Mouse (Mus musculus) common myeloid progenitor, adult 5-6 weeks (primary cell): ENCODE measurements around the gene Chmp2a. TPM values are rescaled to one million over a fixed set of nuclear protein-coding genes. Genes with fewer than 3 reads are reported as not detected.

Source experiments
- ATAC-seq: replicated peaks from 2 replicates; pipeline ENCODE4 v1.8.0; 2016; ENCODE audit warnings: low read depth, mild to moderate bottlenecking, moderate TSS enrichment, inconsistent platforms; ENCODE audit not compliant: poor library complexity, severe bottlenecking
- total RNA-seq: library from RNA; stranded (forward); fragments of 200-1000, 187-1606 nt; gene quantifications from 2 replicates; pipeline ENCODE4 v1.2.3, GENCODE M21; 2017

Chmp2a gene
- total RNA-seq, 1 experiment from 2014 or later: 158 TPM

DNA sequence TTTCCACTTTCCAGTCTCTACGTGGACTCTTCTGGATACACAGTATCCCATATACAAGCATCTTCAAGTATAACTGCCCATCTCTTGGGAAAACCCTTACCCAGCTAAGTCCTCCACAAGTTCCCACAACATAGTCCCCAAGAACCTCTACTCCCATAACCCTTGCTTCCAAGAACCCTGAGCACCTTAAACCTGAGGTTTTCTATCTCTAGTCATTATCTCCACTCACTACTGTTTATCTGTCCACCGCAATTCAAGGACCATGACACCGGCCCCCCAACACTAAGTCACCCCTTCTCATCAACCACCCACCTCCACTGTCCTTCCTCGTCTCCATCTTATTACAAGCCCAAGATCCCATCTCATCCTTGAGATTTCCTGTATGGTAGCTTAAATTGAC lies 2.2 kb upstream of the Chmp2a start:
- ATAC-seq: no peak

DNA sequence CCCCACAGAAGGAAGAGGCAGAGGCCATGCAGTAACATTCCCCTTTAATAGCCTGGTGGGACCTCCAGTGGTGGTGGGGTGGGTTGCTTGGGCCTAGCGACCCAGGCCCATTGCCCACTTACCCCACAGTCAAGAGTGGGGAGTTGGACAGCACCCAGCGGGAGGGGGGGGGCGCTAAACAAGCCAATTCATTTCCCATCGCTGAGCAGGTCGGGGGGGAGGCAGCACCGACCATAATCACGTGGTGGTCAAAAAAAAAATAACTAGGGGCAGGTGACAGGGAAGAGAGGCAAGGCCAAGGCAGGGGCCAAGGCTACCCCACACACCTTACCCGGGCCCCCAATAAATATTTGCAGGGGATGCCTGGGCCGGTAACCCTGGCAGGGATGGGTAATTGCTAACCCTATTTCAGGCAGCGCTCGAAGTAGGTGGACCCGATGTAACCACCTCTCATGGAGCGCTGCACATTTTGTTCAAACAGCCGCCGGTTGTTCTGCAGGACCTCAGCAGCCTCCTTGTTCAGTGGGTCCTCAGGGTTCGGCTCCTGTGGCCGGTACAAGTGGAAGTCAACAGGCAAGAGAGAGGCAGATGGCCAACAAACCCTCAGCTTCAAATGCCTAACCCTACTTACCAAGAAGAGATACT lies 726 bp upstream of the Chmp2a start:
- ATAC-seq: no peak

DNA sequence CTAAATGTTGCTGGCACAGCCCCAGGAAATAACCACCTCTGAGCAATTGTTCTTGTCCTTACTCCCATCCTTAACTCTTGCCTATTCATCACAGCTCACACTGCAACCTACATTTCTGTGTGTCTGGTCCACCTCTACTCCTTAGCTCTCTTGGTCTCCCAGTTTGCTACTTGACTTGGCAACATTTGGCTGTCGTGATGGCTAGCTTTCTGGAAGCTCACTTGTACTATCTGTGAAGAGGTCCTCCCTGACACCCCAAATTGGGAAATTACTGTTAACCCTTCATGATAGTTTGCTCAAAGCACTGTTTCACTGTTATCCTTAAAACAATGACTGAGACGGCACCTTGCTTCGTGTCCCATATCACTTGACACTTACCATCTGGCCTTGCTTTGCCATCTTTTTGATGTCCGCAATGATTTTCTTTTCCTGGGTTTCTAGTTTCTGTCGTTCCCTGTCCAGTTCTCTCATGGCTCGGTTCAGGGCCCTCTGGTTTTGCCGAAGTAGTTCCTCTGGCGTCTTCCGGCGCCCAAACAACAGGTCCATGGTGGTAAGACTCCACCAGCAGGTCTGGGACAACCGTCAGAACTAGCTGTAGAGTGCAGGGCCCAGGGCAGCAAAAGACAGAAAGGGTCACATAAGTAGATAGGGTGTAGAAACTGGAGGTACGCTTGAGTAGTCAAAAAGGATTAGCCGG lies 1.0 kb downstream of the Chmp2a start:
- ATAC-seq: no peak

DNA sequence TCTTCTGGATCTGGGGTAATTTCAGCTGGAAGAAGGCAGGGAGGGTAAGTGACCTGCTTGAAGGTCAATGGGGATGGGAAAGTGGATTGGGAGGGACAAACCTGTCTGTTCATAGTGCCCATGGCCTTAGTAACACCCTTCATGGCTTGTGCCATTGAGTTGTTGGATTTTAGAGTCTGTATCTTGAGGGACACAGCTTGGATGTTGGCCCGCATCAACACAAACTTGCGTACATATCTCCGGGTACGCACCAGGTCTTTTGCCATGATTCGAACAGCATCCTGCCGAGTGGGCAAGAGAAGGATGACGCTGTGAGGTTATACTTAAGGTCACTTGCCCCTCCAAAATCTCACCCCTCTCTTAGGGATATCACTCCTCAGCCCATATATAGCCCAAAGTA lies 2.1 kb downstream of the Chmp2a start:
- ATAC-seq: no peak

DNA sequence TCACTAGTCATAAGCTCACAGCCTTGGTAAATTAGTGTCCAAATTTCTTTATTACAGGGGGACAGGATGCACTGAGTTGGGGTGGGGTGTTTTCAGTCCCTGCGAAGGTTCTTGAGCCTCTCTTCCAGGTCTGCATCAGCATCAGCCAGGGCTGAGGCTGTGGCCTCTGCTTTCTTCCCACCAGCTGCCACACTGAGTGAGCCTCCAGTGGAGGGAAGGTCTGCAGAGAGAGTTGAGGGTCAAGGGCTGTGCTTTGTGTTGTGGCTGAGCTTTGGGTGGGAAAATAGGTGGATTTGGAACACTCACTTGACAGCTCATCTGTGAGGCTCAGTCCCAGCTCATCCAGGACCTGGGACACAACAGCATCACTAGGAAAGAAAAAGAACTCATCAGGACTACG lies 2.6 kb downstream of the Chmp2a start:
- ATAC-seq: no peak

DNA sequence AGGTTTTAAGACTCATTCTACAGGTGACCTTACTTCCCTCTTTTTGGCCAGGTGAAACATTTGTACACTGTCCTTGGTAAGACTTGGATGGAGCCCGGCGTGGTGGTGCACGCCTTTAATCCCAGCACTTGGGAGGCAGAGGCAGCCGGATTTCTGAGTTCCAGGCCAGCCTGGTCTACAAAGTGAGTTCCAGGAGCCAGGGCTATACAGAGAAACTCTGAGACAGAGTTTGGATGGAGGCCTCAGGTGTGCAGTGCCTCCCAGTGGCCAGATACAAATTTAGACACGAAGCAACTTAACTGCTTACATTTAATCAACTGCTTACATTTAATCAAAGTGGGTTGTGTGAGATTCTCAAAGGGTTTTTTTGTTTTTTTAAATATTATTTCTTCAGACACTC lies 3.5 kb downstream of the Chmp2a start:
- ATAC-seq: no peak

DNA sequence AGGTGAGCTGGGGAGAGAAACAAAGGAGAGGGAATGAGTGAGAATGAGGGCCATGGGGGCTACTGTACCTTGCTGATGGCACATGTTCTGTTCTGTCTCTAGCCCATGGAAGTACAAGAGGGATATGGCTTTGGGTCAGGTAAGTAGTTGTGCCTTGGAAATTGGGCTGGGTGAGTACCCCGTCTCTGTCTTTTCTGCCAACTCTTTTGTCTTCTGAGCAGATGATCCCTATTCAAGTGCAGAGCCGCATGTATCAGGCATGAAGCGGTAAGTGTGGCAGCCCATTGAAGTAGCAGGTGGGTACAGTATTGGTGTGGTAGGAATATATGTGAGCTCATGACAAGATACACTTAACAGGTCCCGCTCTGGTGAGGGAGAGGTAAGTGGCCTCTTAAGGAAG lies 5.6 kb downstream of the Chmp2a start:
- ATAC-seq: no peak

DNA sequence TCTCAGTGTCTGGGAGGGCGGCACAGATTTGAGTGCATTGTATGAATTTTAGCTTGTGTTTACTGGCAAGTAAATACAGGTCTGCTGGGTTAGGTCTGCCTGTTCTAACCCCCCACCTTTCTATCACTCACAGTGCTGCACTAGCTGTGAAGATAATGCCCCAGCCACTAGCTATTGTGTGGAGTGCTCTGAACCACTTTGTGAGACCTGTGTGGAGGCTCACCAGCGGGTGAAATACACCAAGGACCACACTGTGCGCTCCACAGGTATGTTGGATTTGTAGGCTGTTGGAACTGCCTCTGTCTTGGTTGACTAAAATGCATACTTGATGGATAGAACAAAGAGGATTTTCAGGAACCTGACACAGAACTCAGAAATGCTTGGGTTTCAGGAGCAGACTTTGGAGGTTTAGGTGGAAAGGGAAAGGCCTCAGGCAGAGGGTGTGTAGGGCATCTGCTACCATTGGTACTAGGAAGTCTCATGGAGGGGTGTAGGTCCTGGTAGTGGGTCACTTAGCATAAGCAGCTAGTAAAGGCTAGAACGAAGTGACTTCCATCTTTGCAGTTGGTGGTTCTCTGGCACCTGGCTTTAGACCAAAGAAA lies 9.0 kb downstream of the Chmp2a start:
- ATAC-seq: no peak

DNA sequence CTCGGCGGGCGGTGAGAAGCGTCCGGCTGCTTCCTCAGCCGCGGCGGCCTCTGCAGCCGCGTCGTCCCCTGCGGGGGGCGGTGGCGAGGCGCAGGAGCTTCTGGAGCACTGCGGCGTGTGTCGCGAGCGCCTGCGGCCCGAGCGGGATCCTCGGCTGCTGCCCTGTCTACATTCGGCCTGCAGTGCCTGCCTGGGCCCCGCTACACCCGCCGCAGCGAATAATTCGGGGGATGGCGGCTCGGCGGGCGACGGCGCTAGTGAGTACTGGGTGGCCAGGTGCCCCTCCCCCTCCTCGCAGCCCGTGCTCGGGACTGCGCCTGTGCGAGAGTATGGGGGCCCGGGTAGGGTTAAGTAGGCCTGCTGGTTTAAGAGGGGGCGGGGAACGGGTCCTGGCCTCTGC lies 9.8 kb downstream of the Chmp2a start:
- ATAC-seq: no peak; the same call in 1 of the 2 replicates

DNA sequence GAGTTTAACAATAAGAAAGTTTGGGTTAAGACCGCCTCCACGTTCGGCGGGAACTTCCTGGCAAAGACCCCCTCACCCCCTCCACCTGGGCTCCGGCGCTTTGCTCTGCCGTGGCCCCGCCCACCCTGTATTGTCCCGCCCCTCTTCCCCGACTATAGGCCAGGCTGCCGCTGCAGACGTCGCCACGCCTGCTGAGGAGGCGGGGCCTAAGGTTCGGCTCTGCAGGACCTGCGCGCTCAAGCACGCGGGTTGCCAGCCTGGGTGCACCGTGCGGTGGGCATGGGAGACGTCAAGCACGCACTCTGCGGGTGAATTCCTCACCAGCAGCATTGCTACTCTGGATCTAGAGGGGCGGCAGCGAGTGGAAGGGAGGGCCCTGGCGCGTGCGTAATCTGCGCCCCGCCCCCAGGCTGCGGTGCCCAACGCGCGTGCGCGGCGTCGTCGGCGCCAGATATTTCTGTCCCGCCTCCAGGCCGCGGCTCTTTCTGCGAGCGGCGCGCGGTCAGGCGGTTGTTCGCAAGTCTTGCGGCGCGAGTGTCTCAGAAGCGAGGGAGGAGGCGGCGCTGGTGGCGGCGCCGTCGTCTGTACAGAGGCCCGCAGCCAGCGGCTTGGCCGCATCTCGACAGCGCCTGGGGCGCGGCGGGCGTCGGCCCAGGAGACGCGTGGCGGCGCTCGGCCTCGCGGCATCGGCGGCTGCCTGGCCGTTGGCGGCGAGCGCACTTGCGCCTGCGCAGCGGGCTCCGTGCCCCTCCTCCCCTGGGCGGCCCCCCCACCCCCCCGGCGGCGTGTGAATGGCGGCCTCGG lies 10.5 kb downstream of the Chmp2a start:
- ATAC-seq: peak; percentile 67

DNA sequence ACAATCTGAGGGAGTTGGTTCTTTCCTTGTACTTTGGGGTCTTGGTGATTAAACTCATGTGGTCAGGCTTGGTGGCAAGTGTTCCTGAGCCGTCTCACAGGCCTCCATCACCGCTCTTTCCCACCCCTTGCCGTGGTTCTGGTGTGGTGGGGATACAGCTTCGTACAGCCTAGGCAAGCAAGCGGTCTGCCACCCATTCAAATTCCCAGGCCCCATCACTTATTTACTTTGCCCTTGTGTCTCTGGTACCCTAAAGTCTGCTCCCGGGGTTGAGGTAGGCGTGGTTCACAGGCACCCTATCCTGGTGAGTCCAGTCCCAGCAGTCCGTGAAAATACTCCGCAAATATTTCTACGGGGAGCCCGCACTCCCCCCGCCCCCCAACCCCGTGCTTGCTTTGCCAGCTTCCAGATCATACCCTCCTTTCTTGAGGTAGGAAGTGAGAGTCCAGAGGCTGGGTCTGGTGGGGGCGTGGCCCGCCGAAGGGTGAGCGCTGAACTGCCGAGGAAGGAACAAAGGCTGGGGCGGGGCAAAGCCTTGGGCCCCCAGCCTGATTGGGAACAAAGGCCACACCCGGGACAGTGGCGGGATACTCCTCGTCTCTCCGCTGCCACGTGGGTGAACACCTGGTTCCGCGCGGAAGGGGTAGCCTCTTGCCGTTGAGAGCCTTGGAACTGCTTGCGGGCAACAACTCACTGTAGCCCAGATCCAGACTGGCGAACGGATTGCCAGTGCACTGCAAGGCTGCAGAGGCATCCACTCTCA lies 11.7 kb downstream of the Chmp2a start:
- ATAC-seq: peak; percentile 71

DNA sequence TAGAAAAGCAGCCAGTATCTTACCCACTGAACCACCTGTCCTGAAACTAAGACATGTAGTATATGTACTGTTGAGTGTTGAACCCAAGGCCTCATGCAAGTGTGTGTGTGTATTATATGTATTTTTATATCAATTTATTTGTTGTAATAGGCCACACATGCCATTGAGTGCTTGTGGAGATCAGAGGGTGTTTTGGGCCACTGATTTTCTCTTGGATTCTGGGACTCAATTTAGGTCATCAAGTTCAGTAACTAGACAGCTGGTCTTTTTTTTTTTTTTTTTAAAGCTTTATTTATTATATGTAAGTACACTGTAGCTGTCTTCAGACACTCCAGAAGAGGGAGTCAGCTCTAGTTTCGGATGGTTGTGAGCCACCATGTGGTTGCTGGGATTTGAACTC lies 19.4 kb downstream of the Chmp2a start:
- ATAC-seq: no peak

DNA sequence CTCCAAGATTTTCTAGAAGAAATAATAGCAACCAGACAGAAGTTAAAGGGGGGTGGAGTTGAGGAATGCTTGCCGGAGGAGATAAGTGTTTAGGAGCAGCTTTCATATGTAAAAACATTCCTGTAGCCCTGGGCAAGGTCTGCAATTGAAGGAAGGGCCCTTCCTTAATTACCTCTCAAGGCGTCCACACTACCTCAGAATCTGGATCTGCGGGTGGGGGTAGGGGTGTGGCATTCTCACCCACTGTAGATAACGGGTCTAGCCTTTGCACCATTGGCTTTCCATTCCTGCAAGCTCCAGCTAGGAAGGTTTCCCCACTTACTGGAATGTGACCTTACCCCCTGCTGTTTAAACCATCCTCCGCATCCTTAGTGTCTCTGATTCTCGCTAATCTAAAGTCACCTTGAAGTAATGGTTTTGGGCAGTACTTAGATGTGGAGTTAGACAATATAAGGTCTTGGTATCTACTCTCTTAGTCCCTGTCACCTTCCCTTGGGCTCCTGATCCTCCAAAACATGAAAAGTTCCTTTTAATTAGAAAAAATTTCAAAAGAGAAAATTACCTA lies 20.2 kb downstream of the Chmp2a start:
- no peak for ATAC-seq

DNA sequence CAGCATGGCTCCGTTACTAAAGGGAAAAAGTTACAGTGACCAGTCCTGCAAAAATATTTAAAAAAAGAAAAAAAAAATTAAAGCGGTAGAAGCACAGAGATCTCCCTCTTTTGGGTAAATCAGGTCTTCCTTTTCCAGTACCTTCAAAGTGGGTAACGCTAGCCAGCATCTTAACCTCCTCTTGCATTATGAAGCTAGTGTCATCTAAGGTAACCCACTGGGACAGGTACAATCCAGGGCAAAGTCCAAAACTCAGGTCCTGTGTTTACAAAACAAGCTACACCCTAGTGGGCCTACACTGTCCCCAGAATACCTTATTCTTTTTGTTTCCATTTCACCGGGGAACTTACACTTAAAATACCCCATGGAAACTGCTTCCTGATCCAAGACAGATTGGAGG lies 20.9 kb downstream of the Chmp2a start:
- ATAC-seq: no peak

DNA sequence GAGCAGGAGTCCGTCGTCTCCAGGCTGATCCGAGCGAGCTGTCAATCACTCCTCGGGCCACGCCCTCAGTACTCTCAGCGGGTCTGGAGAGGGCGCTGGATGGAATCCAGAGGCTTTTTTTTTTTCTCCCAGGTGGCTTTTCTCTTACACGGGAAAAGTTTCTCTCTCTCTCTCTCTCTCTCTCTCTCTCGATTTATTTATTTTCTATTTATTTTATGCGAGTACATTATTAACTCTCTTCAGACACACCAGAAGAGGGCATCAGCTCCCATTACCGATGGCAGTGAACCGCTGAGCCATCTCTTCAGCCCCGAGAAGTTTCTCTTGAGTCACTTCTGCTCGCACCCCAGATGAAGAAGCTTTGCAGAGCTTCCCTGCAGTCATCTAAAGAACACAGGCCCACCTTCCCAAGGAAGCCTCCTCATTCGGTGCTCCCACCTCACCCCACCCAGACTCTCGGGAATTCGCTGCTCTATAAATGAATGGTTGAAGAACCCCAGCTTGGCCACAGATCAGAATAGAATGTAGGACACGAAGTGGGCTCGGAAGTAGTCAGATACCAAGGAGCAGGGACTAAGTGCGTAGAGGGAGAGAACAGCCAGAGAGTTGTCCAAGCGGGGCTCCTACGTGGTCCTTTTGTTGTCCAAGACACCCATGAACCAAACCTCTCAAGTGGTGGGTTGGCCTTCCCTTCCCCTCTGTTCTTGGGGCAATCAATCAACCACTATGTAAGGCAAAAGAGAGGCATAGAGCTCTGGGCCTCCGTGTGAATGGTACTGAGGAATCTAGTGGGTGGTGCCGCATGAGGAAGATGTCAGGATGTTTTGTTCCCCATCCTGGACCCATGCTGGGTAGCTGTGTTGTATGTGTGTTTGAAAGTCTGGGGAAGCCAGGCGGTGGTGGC lies 24.4 kb downstream of the Chmp2a start, which contains the start of gene Zbtb45:
TSS of gene Zbtb45 (minus strand) at position 30 of the 904 bp plus-strand sequence.
- no peak for ATAC-seq

DNA sequence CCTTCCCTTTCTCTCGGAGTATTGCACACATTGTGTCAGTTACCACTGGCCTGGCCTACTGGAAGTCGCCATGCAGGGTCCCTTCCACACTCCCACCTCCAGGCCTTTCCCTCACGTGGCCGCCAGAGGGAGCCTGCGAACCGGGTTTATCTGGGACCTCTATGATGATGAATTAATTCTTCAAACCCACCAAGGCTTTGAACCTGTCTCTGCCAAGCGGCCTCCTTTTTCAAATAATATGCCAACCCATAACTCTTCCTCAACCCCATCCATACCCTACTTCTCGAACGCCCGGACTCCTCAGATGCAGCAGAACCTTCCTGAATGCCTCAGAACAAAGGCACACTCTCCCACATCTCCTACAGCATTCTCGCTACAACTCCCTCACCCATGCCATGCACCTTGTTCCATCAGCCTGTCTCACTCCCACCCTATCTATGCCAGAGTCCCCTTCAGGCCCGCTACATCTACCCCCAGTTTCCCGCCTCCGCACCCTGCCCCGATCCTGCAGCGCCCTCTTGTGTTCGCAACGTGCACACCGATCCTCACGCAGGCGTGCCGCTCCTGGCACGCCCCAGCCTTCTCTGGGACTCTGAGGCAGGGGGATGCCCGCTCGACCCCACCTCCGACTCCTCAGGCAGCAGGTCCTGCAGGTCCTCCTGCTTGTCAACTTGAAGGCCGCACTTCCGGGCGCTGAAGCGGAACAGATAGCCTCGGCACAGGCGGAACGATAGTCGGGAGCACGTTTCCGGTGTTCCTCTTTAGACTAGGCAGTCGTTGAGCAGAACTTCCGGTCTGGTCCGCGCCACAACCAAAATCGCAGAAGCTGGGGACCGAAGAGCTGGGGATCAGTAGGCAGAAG lies 25.2 kb downstream of the Chmp2a start:
- ATAC-seq: peak; percentile 90

DNA sequence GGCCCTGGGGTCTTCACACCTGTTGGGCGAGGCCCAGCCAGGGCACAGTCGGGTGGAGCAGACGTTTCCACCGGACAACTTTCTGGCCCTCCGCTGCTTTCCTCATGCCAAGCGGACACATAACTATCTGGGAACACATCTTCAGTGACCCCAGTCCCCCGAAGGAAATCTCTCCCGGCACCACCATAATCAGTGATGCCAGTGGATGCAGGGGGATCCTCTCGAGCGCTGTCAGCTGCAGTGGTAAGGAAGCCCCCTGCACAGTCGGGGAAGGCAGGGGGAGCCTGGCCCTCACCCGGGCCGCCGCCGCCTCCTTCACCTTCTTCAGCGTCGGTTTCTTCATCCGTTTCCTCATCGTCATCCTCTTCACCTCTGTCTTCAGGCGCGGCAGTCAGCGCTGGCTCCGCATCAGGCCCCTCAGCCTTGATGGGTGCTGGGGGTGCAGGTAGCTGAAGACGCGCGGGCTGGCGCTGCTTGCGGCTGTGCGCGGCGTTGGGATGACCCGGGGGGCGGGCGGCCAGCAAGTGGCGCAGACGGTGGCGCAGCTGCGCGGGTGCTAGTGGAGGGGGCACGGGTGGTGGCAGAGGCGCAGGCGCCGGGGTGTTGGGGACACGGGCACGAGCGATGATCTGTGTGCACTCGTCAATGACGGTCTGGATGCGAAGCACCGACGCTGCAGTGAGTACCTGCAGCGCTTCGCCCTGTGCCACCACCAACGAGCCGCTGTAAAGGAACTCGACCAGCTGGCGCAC lies 27.1 kb downstream of the Chmp2a start:
- ATAC-seq: no peak
